Mouse (Mus musculus) urinary bladder, postnatal 10 days (tissue): ENCODE results near the gene Nelfb.

Experiments
- DNase-seq: peaks from one replicate; pipeline ENCODE4 v3.0.0; 2022; ENCODE audit warnings: low spot score

Nelfb gene

DNA sequence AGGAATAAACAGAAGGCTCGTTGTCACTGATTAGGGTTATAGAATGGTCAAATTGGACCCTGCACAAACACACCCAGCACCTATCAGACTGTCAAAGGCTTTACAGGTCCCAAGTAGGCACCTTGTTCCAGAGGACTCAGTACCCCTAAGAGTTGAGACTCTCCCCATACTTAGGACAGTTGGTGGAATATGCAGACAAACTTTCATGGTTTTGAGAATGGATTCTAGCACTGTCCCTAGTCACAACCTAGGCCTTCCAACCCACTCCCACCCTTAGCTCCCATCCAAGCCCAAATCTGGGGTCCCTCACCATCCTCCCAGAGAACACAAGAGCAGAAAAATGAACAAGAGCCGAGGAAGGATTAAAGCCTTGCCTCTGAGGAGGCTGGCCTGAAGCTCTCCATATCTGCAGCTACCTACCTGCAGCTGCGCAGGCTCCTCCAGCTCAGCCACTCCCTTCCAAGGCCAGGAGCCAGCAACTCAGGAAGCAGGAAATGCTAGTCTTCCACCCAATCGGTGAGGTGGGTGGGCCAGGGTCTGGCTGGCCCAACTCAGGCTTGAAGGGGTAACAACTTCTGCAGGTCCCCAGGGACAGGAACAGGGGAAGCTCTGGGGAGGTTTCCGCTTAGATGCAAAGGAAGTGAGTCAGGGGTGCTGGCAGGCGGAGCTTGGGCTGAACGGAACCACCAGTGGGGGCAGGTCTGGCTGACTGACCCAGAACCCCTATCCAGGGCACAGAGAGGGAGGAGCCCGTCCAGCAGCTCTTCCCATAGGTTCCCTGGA is 14.9 kb downstream of the Nelfb start, which contains the start of gene Tor4a:
Gene Tor4a, minus strand, starts transcription at position 715 of the 783 bp plus-strand sequence.
- DNase-seq: no peak

DNA sequence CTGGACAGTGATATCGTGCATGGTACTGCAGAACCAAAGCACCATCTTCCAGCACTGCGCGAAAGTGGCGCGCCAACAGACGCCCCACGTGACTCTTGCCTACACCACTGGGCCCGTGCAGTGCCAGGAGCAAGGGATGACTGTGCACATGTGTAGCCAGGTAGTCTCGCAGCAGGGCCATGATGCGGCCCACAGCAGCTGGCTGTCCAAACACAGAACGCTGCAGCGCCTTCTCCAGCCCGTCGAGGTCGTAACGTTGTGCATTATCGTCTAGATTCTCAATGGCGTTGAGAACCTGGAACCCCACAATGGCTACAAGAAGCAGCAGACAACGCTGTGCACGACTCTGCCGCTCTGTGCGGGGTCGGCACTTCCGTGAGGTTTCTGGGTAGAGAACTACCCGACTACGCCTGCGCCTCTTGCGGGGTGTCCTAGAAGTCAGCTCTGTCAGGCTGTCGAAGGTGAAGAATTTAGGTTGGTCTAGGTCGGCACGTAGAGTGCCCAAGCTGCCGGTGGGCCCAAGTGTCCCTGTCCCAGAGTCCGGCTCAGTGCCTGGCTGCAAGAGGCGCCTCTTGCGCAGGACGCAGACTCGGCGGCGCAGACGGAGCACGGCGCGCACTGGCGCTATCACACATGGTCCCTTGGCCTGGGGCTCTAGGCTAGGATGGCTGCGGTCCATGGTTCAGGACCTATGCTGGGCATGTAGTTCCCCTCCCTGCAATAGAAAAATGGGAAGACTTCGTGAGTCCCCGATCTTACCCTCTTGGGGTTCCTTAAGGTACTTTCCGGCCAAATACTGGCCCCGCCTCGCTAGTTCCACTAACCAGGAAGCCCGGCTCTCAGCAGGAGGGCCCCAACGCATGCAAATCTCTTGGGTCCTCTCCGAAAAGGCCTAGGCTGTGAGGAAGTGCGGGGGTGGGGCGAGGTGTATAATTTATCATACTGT is 15.8 kb downstream of the Nelfb start:
- DNase-seq: no peak

DNA sequence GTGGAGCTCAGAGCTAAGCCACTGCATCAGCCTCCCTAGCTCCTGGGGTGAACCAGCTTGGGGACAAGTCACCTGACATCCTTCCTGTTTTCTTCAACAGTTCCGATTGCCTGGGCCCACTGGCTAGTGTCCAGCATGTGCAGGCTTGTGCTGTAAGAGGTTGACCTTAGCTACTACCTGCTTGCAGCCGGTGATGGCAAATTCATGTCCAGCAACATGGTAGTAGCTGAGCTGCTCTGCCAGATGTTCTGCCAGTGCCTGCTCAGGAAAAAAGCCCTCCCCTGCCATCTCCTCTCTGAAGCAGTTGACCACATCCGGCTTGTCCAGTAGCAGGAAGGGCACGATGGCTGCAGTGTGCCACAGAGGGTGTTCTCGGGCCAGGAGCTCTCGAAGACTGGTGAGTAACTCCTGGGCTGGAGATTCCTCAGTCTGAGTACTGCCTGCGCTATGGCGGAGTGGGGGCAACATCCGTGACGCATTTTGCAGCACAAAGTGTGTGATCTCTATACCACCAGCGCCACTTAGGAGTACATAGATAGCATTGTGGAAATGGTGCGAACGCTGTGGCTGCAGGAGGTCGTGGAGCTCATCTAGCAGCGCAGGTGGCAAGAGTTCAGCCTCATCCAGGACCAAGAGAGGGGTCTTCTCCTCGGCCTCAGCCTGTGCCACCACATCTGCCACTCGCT is 16.7 kb downstream of the Nelfb start:
- DNase-seq: no peak

DNA sequence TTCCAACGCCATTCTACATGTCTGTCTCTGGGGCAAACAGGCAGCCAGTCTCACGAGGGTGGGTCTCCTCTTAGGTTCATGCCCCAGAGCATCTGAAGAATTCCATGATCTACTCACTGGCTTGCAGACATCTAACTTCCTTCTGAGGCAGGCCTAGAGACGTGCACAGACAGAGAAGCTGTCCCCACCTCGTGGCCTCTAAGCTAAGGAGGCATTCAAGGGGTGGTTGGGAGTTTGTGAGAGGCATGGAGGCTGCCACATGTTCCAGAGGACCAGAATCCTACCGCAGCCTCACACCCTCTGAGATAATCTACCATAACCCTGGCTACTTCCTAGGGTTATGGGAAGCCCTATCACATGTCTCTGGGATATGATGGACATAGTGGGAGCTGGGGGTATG is 17.3 kb downstream of the Nelfb start:
- no peak for DNase-seq

DNA sequence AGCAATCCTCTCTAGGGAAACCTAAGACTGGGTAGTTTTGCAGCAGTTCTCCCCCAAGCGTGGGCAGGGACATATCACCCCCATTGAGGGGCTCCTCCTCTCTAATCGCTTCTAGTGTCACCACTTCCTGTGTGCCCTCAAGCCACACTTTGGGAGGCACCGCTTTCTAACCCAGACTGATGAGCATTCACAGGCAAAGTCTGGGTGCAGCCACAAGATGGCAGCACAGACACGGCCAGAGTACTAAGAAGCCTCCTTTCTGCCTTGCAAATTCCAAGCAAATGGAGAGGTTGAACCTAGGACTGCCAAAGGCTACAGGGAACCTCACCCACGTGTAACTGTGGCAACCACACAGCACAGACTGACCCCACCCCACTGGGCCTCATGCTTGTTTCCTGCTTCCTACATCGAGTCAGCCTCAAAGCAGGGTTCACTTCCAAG is 17.9 kb downstream of the Nelfb start:
- no peak for DNase-seq

DNA sequence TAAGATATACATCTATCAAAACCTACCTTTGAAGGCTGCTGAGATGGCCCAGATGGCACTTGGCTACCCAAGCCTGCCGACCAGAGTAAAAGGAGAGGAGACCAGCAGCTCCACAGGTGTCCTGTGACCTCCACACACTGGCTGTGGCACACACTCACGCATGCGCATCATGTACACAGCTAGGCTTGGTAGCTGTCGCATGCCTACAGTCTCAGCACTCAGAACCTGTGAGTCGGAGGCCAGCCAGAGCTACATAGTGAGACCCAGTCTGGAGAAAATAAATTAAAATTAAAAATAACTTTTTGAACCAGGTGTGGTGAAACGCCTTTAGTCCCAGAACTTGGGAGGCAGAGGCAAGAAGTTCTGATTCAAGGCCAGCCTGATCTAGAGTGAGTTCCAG is 23.4 kb downstream of the Nelfb start:
- DNase-seq: no peak

DNA sequence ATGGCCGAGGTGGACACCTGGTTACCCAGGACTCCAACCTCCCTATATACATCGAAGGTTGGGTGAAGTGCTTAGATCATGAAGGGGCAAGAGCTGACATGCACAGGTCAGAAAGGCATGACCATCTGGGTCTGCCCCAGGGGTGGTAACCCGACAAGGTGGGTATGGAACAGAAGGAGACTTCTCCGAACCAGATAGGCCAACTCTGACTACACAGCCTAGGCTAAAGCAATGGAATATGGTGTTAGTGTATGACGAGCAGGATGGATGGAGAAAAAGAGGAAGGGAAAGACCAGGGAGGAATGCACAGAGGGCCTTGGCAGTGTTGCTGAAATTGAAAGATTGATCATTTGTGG is 24.7 kb downstream of the Nelfb start:
- DNase-seq: no peak

DNA sequence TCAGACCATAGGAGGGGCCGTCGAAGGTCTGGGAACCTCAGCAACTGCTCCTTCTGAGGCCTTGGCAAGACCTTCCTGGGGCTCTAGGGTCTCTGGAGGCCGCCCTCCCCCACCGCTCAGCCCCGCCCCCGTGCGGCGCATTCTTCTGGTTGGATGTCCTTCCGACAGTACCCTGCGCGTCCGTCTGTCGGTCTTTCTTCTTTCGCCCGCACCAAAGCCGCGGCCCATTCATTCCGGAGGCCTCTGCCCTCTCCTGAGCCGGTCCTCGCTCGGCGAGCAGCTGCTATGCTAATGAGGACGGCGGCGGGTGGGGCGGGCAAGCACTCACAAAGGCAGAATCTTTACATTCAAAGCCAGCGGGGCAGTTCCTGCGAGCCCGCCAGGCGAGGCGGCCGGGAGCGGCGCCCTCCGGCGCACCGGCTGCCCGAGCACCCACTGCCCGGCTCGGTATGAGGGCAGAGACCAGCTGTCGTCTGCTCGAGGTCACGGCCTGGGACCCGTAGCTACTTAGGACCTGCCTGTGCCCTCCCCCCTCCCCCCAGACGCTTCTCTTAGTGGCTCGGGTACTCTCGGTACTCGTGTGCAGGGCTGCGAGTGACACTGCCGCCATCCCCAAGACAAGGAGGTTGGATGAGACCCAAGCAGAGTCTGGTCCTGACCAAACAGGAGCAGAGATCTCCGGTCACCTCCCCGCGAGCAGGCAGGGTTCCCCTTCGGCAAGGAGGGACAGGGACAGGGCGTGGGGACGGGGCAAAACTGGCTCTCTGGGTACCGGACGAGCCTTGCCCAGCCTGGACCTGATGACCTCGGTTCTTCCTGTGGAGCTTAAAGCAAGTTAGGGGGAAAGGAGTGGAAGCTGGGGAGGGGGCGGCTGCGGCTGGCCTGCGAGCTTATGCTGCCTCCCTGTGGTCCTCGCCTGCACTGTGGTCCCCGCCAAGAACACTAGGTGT is 25.4 kb downstream of the Nelfb start:
- no peak for DNase-seq

DNA sequence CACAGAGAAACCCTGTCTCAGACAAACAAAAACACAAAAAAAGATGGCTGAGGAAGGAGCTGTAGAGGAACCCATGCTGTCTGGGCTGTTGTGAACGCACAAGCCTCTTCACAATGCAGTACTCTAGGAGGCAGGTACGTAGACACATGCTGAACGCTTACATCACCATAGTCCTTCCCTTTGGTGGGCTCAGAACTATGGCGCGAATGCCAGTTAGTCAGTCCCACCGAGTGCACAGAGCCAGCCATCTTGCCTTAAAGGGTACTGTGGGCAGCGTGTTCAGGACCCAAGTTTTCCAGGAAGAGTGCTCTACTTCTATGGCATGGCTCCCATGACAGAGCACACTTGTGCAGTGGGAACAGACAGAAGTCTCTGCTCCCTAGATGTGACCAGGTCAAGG is 26.8 kb downstream of the Nelfb start:
- DNase-seq: no peak

DNA sequence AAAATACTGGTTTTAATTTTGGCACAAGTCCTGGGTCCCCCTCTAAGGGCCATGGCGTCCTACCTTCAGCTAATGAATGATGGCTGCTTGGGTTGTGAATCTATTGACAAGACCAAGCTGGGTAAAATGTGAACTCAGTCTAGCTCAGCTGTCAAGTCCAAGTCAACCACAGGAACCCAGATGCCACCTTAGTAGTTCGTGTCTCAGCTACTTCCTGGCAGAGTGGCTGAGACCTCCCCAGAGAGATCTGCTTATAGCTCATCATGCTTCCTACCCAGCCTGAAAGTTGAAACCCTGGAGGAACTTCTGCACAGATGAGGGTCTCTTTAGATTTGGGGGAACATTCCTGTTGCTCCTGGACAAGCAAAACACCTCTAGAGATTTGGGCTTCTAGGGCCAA is 28.0 kb downstream of the Nelfb start:
- DNase-seq: no peak

DNA sequence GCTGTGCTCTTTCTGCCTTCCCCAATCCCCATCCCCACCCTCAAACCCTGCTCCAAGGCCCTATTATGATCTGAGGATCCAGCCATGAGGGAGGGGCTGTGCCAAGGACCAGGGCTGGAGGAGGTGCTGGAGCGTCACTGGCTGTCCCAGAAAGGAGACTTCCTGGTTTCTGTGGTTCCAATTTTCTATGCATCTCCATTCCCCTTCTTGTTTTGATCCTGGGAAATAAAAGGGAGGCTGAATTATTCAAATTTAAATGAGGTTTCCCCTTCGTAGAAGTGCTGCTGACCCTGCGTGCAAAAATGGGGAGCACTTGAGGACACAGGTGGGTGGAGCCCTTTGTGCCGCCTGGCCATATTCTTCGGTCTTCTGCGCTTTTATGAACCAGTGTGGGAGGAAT is 28.6 kb downstream of the Nelfb start:
- no peak for DNase-seq

DNA sequence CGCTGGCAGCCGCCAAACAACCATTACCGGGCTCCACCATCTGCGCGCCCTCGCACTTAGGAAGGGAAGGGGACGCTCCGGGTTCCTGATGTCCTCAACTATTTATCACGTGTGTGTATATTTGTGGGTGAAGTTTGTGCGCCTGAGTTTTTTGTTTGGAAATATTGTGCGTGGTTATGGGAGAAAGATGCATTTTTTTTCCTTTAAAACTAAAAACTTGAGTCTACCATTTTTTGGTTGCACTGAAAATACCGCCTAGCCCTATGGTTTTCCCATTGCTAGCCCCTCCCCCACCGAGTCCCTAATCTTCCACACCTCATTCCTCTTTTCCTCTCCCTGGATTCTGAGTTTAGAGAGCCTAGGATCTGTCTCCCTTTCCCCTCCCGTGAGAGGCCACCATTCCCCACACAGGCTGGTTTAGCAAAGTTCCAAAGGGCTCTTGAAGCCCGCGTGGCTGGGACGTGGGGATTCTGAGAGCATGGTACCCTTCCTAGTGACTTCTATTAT is 29.3 kb downstream of the Nelfb start:
- DNase-seq: no peak

DNA sequence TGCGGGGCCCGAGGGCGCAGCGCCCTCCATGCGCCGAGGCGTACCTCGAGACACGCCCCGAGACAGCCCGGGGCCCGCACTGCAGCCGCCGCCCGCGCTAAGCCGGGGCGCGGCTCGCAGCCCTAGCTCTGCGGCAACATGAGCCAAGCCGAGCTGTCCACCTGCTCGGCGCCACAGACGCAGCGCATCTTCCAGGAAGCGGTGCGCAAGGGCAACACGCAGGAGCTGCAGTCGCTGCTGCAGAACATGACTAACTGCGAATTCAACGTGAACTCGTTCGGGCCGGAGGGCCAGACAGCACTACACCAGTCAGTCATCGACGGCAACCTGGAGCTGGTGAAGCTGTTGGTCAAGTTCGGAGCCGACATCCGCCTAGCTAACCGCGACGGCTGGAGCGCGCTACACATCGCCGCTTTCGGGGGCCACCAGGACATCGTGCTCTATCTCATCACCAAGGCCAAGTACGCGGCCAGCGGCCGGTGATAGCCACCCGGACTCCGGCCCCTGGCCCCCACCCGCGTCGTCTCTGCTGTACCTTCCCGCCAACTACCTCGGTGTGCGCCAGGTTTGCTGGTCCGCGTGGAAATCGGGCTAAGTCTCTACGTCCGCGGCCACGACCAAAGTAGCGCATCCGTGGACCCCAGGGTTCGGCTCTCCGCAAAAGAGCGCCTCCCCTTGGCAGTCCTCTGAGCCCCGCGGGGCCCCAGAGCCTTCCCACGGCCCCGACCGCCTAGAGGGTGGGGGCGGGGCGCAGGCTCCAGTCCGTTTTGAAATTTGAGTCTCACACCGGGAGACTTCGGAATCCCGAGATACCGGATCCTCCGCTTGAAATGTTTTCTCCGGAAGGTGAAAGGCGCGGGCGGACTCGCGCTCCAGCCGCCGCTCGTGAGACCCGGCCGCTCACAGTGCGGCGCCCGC is 30.1 kb downstream of the Nelfb start:
- DNase-seq: no peak

DNA sequence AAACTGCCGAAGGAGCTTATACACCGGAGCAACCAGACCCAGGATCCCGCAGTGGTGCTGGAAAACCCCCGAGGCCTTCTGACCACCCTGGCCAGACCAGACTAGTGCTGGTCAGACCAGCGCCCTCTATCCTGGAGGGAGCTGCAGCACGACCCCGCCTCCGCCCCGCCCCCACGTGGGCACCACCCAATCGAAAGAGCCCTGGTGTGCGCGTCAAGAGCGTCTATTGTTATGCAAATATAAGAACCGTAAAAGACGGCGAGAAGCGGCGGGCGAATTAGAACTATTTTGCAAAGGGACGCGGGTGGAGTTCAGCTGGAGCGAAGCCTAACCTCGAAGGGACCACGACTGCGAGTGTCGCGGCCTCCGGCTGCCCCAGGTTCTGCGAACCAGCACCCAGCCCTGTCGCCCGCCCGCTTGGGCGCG is 30.8 kb downstream of the Nelfb start, which contains the start of gene Nrarp:
Gene Nrarp, plus strand, starts transcription at position 281 of the 426 bp plus-strand sequence.
- DNase-seq: peak; percentile 77

DNA sequence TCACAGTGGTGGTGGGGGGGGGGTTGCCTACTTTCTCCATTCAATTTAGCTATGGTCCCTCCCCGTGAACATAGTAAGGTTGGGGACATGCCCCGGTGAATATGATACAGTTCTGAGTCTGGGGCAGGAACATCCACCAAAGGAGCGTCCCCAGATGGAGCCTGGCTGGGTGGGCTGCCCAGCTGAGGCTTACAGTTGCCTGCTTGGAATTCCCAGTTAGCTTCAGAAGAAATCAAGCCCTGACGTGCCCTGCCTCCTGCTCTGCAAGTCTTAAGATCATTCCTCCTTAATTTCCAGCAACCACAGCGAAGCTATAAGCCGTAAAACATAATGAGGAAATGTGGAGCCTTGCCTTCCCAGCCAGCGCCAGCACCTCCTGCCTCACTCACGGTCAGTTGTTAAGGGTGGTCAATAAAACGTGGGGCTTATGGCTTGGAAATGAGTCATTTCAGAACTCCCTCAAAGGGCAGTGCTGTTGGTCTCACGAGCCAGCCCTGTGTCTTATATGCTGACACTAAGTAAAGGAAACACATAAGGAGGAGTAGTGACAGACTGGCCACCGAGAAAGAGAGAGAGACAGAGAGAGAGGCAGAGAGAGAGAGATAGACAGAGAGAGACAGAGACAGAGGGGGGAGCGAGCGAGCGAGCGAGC is 31.6 kb downstream of the Nelfb start:
- DNase-seq: no peak

DNA sequence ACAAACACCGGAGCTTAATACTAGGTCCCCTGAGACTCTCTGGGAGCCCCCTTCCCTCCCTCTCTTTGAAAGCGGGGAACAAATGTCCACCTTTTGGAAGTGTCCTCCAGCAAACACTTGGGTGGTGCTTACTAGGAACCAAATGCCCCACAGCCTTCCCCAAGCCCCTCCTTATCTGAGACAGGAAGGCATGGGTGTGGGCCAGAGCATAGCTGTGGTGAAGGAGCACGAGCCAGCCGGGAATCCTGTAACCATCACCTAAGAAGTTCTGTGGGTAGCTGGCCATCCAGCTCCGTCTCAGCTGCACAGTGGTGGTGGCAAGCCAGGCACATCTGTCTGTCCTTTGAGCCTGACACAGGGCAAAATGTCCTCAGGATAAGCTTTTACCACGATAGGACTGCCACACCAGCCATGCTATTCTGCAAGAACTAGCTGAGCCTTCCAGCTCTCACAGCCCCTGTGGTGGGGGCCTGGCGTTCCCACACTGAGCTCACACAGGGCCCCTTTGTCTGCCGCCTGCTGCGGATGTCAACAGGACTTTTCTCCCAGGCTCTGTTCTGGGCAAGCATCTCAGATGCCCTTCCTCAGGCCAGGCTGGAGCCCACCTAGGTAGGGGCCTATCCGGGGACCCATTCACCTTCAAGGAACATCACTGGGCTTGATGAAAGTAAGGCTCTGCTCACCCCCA is 32.9 kb downstream of the Nelfb start:
- no peak for DNase-seq

DNA sequence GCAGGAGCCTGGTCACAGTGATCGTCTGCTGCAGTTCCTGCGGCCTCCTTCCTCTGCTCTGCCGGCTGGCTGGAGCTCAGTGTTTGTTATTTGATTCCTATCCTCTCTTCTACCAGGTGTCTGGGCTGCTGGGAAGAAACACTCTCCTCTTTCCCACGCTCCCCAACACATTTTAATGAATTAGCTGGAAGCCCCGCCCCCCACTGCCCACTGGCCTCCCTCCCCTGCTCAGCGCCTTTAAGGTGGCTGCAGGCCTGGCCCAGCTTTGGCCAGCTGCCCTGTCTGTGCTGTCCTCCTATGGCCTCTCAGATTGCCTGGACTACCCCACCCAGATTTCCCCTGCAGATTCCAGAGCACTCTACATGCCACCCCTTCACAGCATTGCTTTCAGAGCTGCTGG is 33.6 kb downstream of the Nelfb start:
- no peak for DNase-seq

DNA sequence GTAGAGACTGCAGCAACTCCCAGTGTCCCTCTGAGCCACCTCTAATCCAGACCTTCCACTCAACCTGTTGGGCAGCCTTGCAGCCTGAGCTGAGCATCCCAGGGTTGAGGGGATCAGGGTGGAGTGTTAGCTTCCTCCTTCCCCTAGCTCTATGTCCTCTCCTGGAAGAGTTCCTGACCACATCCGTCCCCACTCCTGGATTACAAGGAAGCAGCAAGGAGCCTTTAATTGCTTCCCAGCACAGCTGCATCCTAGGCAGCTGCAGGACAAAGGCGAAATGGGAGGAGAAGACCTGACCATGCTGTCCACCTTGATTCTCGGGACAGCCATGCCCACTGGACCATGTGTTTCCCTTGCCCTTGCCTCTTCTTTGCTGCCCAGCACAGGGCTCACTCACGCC is 34.2 kb downstream of the Nelfb start:
- no peak for DNase-seq

DNA sequence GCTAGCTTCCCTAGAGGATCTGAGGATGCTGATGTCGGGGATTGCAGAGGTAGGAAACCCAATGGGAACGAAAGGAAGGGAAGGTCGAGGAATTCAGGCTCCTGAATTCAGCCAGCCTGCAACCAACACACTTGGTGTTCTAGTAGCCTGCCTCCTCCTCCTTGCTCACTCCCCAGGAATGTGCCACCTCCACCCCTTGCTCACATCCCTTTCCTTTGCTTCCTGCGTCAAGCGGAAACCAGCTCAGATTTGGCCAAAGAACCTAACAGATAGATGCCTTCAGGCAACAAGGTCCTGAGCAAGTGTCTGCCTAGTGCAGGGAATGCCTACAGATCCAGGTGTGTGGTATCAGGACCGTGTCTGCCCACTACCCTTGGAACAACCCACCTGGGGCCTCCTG is 34.7 kb downstream of the Nelfb start:
- no peak for DNase-seq
